ENCODE assay signal across 8 mouse cellular contexts in the genomic region with DNA sequence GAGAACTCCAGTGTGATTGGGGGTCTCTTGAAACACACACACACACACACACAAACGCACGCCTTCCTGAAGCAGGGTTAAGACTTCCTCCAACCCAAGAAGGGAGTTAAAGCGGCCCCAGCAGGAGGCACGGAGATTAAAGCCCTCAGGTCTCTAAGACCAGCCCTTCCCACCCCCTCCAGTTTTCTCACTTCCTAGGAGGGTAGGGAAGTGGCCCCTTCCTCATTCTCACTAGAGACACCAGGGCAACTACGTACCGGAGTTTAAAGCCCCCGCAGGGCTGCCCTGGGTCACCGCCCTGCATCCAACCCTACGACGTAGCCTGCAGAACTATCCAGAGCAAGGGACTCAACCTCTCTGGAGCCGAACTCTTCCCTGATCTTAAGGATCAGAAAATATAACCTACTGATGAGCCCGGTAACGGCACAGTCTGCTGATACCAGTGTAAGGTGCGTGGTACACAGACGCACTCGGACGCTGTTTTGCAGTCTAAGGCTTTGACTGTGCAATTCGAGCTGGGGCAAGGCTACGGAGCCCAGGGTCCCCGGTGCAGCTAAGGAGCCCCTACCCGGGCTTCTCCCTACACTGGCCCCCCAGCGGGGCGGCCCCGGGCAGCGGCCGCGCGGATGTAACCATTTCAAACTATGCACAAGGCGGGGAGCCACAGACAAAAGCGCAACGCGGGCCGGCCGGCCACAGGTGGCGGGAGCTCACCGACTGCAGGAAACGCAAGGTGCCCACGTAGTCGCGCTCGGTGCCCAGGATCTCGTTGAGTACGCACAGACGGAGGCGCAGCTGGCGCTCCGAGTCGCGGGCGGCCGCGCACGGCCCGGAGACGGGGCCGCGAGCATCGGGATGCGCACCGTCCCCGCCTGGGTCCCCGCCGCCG. TPM values are rescaled to one million over a fixed set of nuclear protein-coding genes. Genes with fewer than 3 reads are reported as not detected.
A peak's percentile ranks its signal among the peaks of the same experiment; 100 is the strongest.
DNase-seq lines count a peak whose midpoint lies in the region; ATAC-seq and TF ChIP-seq lines count a peak whose summit lies in the region.

No protein-coding gene starts in this region.

- 1% methylated on average over 64 of the region's 64 CpGs for WGBS in intestine, embryonic 15.5 days
- WGBS in liver, embryonic 14.5 days (ENCODE audit: insufficient replicate concordance), result under 1% methylated on average over 64 of the region's 64 CpGs

- H3K4me3 ChIP-seq in layer of hippocampus, adult 2 months, result peak overlapping the region; percentile 96
- peak overlapping the region; percentile 69 for H3K4me3 ChIP-seq in intestine, embryonic 15.5 days (replicated peaks)
- H3K4me3 ChIP-seq in liver, embryonic 14.5 days (ENCODE audit: insufficient read depth in 1 of 2, low read depth in 2 of 2, low read length in 2 of 2), result peak overlapping the region; percentile 71 to 80
- H3K4me3 ChIP-seq in myocyte, result no peak overlapping the region

- no peaks in the 10 kb centered on the region for H3K79me2 ChIP-seq in myocyte (ENCODE audit: control insufficient read depth, insufficient read depth)

- peak overlapping the region; percentile 89 for H3K27ac ChIP-seq in layer of hippocampus, adult 2 months
- peak overlapping the region; percentile 45; the same call in 1 of the 2 replicates for H3K27ac ChIP-seq in intestine, embryonic 15.5 days
- H3K27ac ChIP-seq in liver, embryonic 14.5 days, result peak overlapping the region; percentile 51

- peak overlapping the region; percentile 98 for H3K4me2 ChIP-seq in intestine, embryonic 15.5 days (replicated peaks)
- H3K4me2 ChIP-seq in liver, embryonic 14.5 days (ENCODE audit: low read depth), result peak overlapping the region; percentile 86
- peak overlapping the region; percentile 55 for H3K4me2 ChIP-seq in myocyte (ENCODE audit: low read depth)

- H3ac ChIP-seq in myocyte (ENCODE audit: control insufficient read depth, insufficient read length), result no peak overlapping the region

- peaks cover 17% of the 10 kb centered on the region for H3K4me1 ChIP-seq in intestine, embryonic 15.5 days (replicated peaks)
- H3K4me1 ChIP-seq in liver, embryonic 14.5 days (replicated peaks; ENCODE audit: control insufficient read depth in 2 of 2, insufficient read depth in 2 of 2, low read length in 1 of 2), result peaks cover 31 to 37% of the 10 kb centered on the region in 2 experiments

- ATAC-seq in intestine, embryonic 15.5 days, result peak; percentile 60
- ATAC-seq in liver, embryonic 14.5 days (ENCODE audit: insufficient read depth), result peak; percentile 59

- no peaks in the 10 kb centered on the region for H3K9me3 ChIP-seq in intestine, embryonic 15.5 days
- H3K9me3 ChIP-seq in liver, embryonic 14.5 days (ENCODE audit: control insufficient read depth, low read length), result no peaks in the 10 kb centered on the region

- H3K27me3 ChIP-seq in intestine, embryonic 15.5 days (replicated peaks), result 0 out of 2 replicates have a peak, but pooled peaks cover 4% of the 10 kb centered on the region
- H3K27me3 ChIP-seq in liver, embryonic 14.5 days (ENCODE audit: control insufficient read depth, insufficient read depth, low read length), result no peaks in the 10 kb centered on the region
- peaks cover 59% of the 10 kb centered on the region for H3K27me3 ChIP-seq in myocyte (ENCODE audit: control insufficient read depth, insufficient read depth, insufficient read length)

- TF ChIP-seq EP300 in liver, embryonic 14.5 days (IDR thresholded peaks at IDR 0.05; ENCODE audit: low read depth), result no peak

- H3K9ac ChIP-seq in intestine, embryonic 15.5 days, result peak overlapping the region; percentile 75
- H3K9ac ChIP-seq in liver, embryonic 14.5 days (replicated peaks), result peak overlapping the region; percentile 91

- H3K36me3 ChIP-seq in intestine, embryonic 15.5 days, result no peaks in the 10 kb centered on the region
- H3K36me3 ChIP-seq in liver, embryonic 14.5 days (replicated peaks; ENCODE audit: control insufficient read depth, insufficient read depth, low read depth), result no peaks in the 10 kb centered on the region; the same call in 1 of the 2 replicates
- no peaks in the 10 kb centered on the region for H3K36me3 ChIP-seq in myocyte (ENCODE audit: control insufficient read depth, insufficient read depth)

- no peak for TF ChIP-seq CTCF in layer of hippocampus, adult 2 months (conservative IDR thresholded peaks at IDR 0.05)
- peak; percentile 19; the same call in 1 of the 2 replicates for TF ChIP-seq CTCF in liver, embryonic 14.5 days (IDR thresholded peaks at IDR 0.05; ENCODE audit: low read depth)

- no peak for TF ChIP-seq POLR2A in myocyte (IDR thresholded peaks at IDR 0.05; ENCODE audit: insufficient read length, low read depth)

- DNase-seq in layer of hippocampus, adult 2 months (ENCODE audit: low spot score in 2 of 2), result peak in 1 of 2 experiments; percentile 68
- no peak for DNase-seq in layer of hippocampus, adult 11-12 months (ENCODE audit: low spot score)
- peak; percentile 37 for DNase-seq in adrenal gland, postnatal 25 days
- DNase-seq in forelimb bud, embryonic 11.5 days (ENCODE audit: low read depth, low spot score), result peak; percentile 47
- DNase-seq in liver, embryonic 14.5 days (ENCODE audit: low read depth in 3 of 3, low spot score in 3 of 3), result peak in 1 of 3 experiments; percentile 52
- peak; percentile 43 to 76 for DNase-seq in thymus, postnatal 10 days (ENCODE audit: low spot score in 2 of 2)

TF ChIP-seq in myocyte, 11 proteins besides CTCF, POLR2A, EP300 and RAD21:
- TF ChIP-seq SRF (IDR thresholded peaks at IDR 0.05; ENCODE audit: control insufficient read depth, insufficient read length, low read depth) (no peak), REST (IDR thresholded peaks at IDR 0.05; ENCODE audit: insufficient read depth, insufficient read length) (no peak), POLR2AphosphoS2 (IDR thresholded peaks at IDR 0.05; ENCODE audit: insufficient read length, low read depth) (no peak), MYOG (IDR thresholded peaks at IDR 0.05; ENCODE audit: control insufficient read depth in 1 of 3, insufficient read depth in 1 of 3, insufficient read length in 2 of 3, low read depth in 2 of 3) (peak in 1 of 3 experiments; percentile 49)

RNA-seq across cellular contexts. Expression of a gene that starts 0.6 kb away (rescaled TPM):
- total RNA-seq in layer of hippocampus, adult 2 months (2021), result 10 to 100 TPM; 69.9 to 71.3 TPM
- total RNA-seq in adrenal gland, postnatal 25 days (2021), result 14.0 and 14.1 TPM in 2 replicates
- 9.6 and 10.6 TPM in 2 replicates for polyA plus RNA-seq in intestine, embryonic 15.5 days (2015; fragmentation: Nextera tagmentation; extraction: Ambion mirVana)
- polyA plus RNA-seq in liver, embryonic 14.5 days (2012; rRNA removed), result 10.0 and 11.2 TPM in 2 replicates
- 9.2 and 11.1 TPM in 2 replicates for polyA plus RNA-seq in liver, embryonic 14.5 days (2014; fragmentation: Nextera tagmentation; extraction: Ambion mirVana)
- polyA plus RNA-seq in myocyte (2012; fragmentation: generic; extraction: Trizol), result 0.17 TPM
